Mouse (Mus musculus) adrenal gland, adult 2 months (tissue): ENCODE results near the gene Clybl. TPM values are rescaled to one million over a fixed set of nuclear protein-coding genes. Genes with fewer than 3 reads are reported as not detected.

ENCODE experiments used
- DNase-seq: peaks from one replicate; pipeline ENCODE4 v3.0.0; 2021
- polyA plus RNA-seq: library from polyadenylated mRNA; depleted of rRNA; stranded (reverse); fragments of >200 nt; gene quantifications from 2 replicates; pipeline ENCODE4 v1.2.3, GENCODE M21; 2012
- total RNA-seq, 2 experiments: library from RNA; stranded (reverse); gene quantifications; 2 replicates each; pipeline ENCODE4 v1.2.3; 2021

Clybl gene
- total and polyA plus RNA-seq, 3 experiments, result 4.4 to 104 (median 96.5) TPM

DNA sequence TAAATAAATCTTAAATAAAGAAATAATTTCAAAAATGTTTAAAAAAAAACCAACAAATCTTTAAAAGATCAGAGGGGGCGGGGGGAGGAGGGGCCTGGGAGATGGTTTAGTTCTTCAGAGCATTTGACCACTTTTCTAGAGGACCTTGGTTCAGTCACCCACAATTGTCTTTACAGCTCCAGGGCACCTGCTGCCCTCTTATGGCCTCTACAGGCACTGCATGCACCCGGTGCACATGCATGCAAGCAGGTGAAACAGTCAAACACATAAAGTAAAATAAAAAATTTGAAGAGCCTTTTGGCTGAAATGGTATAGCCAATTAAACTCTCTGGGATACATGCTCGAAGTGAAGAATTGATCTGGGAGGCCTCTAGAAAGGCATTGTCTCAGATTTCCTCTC, 67.6 kb downstream of the Clybl start:
- DNase-seq, result no peak

DNA sequence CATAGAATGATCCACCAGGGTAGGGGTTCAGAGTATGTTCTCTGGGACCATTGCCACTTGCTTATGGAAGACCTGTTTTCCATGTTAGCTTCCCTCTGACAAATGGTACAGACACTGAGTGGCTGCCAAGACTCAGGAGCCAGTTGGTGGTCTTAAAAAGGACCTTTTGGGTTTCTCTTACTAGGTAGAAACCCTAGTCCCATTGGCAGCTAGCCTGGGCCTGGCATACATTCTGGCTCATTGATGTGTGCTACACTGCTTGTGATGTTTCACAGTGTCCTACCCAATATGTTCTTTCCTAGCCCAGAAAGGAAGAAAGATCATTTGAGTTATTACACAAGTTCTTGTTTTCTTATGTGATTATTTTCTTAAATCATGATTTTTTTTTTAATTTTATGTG, 69.8 kb downstream of the Clybl start:
- no peak for DNase-seq

DNA sequence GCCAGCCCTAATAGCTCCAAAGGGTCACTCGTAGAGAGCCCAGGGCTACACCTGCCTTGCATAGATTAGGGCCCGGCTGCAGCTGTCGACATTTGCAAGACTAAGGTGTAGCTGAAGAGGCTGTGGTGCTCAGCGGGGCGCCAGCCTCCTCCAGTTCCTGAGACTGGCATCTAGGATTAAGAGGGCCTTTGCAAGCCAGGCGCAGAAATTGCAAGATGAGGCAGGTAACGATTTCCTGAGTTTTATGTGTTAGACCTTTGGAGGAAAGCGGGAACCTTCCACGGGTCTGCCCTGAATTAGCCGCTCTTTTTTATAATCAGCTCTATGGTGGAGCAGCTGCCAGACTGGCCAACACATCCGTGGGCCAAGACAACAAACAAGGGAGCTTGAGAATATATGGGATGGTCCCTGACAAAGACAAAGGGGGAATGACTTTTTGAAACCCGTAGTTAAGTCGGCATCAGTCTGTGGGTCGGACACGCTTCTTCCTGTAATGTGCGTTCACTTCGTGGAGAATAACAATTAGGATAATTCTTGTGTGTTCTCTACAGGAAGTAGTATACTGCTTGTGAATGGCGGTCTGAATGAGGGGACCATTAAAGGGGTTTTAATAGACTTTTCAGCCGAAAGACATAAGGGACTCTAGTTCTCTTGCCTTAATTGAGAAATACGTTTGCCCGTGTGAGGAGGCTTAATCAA, 74.2 kb downstream of the Clybl start:
- DNase-seq, result no peak

DNA sequence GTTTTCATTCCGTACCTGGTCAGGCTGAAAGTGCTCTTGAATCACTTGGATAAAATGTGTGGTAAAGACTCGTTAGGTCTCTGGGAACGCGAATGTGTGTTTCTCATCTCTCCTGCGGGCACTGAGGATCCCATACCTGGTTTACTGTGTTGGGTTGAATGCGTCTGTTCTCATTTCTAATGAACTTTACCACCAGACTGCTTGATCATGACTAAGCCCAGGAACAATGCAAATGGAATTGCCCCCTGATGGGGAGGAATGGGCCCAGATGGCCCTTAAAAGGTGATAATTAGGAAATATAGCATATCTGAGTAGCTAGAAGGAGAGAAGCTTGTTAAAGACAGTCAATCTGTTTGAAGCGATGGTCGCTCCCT, 74.7 kb downstream of the Clybl start:
- no peak for DNase-seq

- DNase-seq, result no peak
Observed at GRCm38 (mm10) chr14:122258297-122258696, 76.8 kb downstream of the Clybl start.

GRCm38 (mm10) chr14:122261250-122261649, 79.7 kb downstream of the Clybl start:
- DNase-seq, result no peak

- DNase-seq, result no peak
Observed at GRCm38 (mm10) chr14:122262851-122263659, 81.6 kb downstream of the Clybl start.

GRCm38 (mm10) chr14:122265214-122265613, 83.7 kb downstream of the Clybl start:
- no peak for DNase-seq

- no peak for DNase-seq
Observed at GRCm38 (mm10) chr14:122267590-122267989, 86.1 kb downstream of the Clybl start.

DNA sequence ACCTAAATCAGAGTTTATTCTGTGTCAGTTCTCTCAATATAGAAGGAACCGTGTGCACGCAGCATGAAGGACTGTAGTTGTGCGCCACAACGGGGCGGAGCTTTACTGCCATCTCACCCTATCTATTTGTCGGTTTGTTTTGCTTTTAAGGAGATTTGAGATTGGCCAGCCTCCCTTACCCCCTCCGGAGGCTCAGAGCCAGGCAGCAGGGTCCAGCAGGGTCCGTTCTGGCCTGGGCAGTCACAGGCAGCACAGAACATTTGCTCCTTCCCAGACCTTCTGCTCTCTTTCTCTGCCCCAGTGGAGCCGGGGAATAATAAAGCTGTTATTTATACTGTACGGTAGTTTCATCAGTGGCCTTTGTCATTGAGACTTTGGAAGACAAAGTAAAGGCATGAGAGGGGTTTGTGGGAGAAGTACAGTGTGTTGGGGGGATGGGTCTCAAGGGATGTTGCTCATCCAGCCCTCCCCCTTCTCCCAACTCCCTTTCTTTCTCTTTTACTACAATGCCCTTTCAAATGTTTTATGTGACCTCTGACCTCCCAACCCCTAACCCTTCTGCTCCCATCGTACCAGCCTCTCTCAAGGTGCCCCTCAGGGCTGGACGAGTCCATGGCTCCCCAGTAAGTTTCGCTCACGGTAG, 89.7 kb downstream of the Clybl start:
- DNase-seq, result no peak

DNA sequence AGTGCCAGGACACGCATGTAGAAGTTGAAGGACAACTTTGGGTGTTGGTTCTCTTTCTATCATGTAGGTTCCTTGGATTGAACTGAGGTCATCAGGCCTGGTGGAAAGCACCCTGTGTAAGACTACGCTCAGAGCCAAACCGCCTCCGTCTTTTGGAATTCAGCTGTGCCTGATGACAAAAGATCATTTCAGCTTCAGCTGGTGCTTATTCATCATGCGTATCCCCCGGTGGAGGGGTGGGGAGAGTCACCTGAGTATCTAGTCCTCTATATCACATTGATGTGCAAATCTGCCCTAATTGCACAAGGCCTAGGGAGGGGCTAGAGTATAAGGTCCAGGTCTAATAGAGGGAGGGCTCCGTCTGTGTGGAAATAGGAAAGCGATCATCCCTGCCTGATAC, 95.6 kb downstream of the Clybl start:
- no peak for DNase-seq

- DNase-seq, result no peak
Observed at GRCm38 (mm10) chr14:122279462-122280308, 98.2 kb downstream of the Clybl start.

GRCm38 (mm10) chr14:122280309-122281071, 99.0 kb downstream of the Clybl start:
- no peak for DNase-seq

DNA sequence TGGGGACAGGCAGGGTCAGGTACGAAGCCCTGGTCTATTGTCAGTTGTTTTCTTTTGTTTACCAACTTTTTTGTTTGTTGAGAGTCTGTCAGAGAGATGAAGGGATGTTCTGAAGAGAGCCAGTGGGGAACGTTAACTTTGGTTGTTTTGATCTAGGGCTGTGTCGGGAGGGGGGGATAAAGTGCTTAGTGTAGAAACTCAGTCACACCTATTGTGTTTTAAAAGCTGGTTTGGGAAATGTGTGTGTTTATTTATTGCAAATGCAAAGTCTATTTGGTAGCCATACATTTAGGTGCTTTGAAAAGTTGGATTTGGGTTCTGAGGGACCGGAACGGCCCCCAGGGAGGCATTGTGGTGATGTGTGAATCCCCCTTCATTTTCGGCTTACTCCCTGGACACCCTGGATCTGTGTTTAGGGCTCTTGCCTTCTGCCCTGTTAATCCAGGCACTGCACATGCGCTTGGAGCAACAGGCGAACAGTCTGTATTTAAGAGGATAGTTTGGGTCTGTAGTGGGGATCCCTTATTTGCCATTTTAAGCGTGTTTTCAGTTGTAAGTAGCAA, 99.6 kb downstream of the Clybl start:
- DNase-seq, result no peak

DNA sequence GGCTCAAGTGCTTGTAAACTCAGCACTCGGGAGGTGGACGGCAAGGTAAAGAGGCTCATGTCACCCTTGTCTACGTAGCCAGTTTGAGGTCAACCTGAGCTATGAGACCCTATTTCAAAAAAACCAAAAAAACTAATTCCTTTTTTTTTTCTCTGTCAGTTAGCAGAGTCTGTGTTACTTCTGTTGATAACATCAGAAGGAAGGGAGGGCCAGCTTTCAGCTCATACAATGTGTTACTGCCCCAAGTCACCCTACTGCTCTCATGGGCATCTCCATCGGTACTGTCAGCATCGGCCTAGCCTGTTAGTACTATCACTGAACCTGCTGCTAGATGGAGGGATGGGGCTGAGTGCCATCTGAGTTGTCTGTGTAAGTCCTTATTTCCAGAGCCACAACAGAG, 102.5 kb downstream of the Clybl start:
- no peak for DNase-seq

DNA sequence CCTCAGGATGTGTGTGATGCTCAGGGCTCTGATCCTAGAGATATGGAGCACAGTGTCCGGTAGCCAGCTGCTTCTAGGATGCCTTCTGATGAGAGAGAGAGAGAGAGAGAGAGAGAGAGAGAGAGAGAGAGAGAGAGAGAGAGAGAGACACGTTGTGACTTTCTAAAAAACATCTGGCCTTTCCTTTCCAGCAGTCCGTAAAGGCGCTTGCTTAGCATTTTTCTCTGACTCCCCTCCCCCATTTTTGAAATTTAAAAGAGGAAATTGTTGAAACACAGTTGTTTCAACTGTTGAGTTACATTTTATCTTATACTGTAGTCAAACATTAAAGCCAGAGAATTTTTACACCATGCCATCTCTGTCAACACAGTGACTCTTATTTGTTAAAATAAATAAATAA, 114.9 kb downstream of the Clybl start:
- no peak for DNase-seq

- DNase-seq, result no peak
Observed at GRCm38 (mm10) chr14:122296864-122297263, 115.4 kb downstream of the Clybl start.

DNA sequence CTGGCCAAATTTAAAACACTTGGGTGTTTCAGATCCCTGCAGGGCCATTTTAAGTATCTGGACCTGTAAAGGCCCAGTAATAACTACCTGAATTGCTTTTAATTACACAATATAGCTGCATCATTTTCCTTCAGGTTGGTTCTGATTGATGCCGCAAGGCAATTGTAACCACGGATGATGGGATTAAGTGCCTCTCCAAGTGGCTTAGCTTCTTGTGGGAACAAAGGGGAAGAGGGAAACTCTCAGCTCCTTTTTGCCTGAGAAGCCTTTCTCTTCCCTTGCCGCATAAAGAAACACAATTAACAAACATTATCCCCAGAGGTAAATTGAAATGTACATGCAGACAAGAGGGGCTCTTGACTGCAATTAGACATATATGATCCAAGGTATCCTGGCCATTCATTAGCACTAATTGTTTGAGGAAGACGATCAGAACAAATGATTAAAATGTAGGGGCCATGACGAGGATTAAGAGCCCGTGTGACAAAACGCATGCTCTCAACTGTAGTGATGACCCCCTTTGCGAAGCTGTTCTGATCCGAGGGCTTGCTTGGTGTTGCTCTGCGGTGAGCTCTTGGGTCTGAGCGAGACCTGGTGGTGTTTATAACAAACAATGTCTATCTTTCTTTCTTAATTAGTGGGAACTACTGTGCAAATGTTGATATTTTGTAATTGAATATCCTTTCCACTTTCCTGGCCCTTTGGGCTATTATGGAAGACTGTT, 116.0 kb downstream of the Clybl start:
- no peak for DNase-seq

DNA sequence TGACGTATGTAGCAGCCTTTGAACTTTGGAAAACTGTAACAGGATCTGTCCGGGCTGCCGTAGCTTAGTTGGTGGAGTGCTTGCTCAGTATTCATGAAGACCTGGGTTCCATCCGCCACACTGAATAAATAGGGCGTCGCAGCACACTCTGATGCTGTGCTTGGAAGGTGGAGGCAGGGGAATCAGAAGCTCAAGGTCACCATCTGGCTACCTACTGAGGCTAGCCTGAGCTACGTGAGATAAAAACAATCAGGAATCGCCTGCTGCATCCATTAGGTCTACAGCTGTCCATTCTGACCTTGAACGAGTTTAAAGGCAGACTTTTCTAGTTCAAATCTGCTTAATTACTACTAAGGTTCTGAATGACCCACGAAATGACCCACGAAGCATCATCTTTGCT, 118.8 kb downstream of the Clybl start:
- no peak for DNase-seq

DNA sequence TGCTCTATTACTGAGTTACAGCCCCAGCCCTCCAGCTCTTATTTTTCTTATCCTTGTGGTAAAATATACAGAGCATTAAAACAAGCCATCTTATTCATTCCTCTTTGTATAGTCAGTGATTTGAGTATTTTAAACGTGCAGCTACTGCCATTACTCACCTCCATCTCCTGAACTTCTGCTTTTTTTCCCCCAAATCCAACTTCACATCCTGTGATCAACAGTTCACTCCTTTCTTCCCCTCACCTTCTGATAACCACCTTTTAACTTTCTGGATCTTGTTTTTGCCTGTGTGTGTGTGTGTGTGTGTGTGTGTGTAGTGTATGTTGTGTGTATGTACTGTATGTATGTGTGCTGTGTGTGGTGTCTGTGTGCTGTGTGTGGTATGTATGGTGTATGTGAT, 122.3 kb downstream of the Clybl start:
- no peak for DNase-seq
